ENCODE assay signal across 8 mouse cellular contexts in the genomic region with DNA sequence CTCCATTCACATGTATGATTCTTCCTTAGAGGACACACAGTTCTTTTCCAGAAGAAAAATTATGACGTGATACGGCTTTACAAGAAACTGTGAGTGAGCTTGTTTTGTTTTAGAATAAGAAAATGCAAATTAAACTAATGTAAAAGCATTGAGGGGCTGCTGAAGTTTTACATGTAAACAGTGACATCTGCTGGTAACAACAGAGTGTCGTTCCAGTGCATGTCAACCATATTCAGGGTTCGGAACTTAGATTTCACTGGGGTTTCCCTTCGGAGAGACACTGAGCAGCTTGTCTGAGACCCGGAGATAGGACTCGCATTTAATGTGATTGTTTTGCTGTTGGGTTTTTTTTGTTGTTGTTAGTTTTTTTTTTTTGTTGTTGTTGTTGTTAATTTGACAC.
DNase-seq lines count a peak whose midpoint lies in the region.

No protein-coding gene starts in this region.

- peak; percentile 3 for DNase-seq in gastrocnemius, adult 18-20 months (ENCODE audit: low spot score)
- no peak for DNase-seq in gastrocnemius, postnatal 25 days
- peak; percentile 3 for DNase-seq in thymus, postnatal 14 days
- DNase-seq in thymus, postnatal 36 days, result no peak
- peak; percentile 4 for DNase-seq in induced T-regulatory cell, adult 2 months (ENCODE audit: low read depth)
- DNase-seq in retina, embryonic 14.5 days (ENCODE audit: low spot score), result peak; percentile 38
- DNase-seq in yolk sac, embryonic 10.5 days (ENCODE audit: low spot score), result no peak
- no peak for DNase-seq in natural killer cell, adult 2 months (ENCODE audit: low spot score in 2 of 2)

Comparison
In these comparisons a context has a peak if more than half of its experiments do, and no peak if none do; other contexts are left out.
1. DNase-seq: peak in gastrocnemius, adult 18-20 months (single experiment), thymus, postnatal 14 days (single experiment), induced T-regulatory cell, adult 2 months (single experiment) and retina, embryonic 14.5 days (single experiment); none in gastrocnemius, postnatal 25 days (single experiment), thymus, postnatal 36 days (0 of 2), yolk sac, embryonic 10.5 days (single experiment) and natural killer cell, adult 2 months (0 of 2).